Mouse (Mus musculus) heart, adult 9 months (tissue): Measurements from ENCODE around the gene Fgfr2.
A peak's percentile ranks its signal among the peaks of the same experiment; 100 is the strongest.
"Not testable (repeated sequence)": the region's sequence is repeated elsewhere in the genome, so short reads cannot be mapped to it uniquely, and the experiment has no call there.

Experiments
- DNase-seq, 2 experiments: peaks; one replicate each; pipeline ENCODE4 v3.0.0; 2022; ENCODE audit warnings: low spot score in 2 of 2

Fgfr2 gene

DNA sequence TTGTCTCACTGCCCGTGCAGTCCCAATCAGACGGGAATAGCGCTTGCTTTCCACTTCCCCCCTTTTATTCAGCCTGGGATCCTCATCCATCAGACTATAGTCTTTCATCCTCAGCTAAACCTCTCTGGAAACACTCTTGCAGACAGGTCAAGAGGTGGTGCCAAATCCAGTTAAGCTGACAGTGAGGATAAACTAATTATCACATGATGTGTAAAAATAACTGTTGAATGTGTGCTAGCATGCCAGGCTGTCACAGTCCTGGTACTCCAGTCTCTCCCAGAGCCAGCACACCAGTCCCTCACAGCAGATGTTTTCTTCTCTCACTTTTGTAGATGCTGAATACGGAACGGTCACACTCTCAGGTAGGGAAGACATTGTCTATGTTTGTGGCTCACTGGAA, 1900.1 kb downstream of the Fgfr2 start:
- peak; percentile 33 to 47 for DNase-seq

DNA sequence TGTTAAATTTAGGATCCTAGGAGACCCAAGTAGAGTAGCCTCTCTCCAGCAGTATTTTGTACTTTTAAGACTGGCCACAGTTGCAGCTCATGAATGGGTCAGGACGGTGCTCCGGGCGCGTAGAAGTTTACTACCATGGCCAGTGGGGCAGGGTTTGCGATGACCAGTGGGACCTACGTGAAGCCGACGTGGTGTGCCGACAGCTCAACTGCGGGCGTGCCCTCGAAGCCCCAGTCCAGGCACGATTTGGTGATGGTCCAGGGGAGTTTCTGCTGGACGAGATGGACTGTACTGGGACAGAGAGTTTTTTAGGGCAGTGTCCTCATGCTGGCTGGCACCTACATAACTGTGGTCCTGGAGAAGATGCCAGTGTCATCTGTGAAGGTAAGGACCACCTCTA, 1935.2 kb downstream of the Fgfr2 start:
- no peak for DNase-seq

DNA sequence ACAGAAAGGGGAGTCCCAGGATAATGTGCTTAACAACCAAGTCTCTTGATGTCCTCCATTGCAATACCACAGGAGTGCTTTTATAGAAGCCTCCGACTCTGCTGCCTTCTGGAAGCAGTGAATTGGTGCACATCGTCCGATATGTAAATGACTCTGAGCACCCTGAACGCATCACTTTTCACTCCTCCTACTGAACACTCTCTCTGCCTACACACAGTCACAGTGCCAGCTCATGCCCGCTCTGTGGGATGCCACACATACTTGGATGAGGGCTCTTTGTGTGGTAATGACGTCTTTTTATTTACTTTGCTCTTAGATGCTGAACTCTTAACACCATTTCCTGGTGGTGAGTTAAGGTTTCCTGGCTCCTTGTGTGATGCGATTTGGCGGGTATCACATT, 1936.1 kb downstream of the Fgfr2 start:
- DNase-seq: no peak

DNA sequence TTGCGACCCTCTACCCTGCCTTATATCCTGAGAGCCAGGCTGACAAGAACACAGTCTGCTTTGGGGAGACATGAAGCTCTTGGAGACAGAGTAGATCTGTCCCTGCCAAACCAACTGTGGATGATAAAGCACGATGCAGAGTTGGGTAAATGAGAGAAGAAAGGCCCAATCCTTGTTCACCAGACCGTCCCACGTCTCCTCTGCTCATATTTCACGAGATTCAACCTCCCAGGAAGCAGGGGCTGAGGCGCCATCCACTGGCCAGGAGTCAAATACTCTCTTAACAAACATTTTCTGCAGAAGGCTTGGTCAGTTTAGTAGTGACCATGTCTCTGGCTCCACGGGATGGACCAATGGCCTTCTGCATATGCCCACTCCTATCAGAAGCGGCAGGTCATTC, 1938.8 kb downstream of the Fgfr2 start:
- DNase-seq: no peak

DNA sequence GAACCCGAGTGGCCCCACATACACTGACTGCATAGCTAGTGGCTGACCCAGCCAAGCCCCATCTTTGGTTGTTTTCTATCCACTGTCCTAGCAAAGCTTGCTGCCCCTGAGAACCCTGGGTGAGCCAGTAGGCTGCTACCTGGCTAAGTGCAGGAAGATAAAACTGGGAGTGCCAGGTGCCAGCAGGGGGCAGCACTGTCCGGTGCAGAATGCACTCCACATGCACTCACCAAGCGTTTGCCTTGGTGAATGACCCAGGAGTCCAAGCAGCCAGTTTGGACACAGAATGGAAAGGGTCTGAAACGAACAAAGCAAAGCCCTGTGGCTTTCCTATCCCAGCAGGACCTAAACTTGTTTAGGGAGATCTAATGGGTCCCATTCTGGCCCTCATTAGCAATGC, 1940.5 kb downstream of the Fgfr2 start:
- peak in 1 of 2 experiments; percentile 6 for DNase-seq

DNA sequence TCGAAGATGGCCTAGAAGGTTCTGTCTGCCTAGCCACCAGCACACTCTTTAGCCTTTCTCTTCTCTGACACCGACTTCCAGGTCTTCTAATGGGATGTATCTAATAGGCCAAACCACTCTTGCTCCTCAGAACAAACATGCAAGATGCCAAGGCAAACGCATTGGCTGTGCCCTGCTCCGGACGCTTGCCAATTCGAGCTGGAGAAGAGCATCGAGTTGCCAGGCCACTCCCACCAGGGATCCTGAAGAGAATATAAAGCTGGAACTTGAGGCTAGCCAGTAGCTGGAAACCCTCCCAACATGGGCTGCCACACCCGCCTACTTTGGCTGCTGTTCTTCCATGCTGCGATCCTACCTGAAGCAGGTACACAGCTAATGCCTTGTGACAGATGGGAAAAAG, 1949.0 kb downstream of the Fgfr2 start, which contains the start of gene 5430419D17Rik:
TSS of gene 5430419D17Rik (plus strand) at position 282 of the 400 bp plus-strand sequence.
- DNase-seq: no peak

DNA sequence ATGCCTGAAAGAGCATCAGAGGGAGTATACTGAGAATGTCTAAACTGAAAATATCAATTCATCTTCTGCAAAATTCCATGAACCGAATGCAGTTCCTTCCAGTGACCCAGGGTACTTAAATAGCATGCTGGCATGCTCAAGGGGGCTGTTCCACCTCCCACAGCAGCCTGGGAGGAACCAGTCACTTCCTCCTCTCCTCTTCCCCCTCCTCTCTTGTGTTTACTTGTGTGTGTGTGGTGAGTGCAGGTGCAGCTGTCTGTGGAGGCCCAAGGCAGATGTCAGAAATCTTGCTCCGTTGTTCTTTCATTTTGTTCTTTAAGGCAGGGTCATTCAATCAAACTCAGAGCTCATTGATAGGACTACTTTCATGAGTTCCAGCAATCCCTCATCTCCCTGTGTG, 1954.1 kb downstream of the Fgfr2 start:
- DNase-seq: no peak

DNA sequence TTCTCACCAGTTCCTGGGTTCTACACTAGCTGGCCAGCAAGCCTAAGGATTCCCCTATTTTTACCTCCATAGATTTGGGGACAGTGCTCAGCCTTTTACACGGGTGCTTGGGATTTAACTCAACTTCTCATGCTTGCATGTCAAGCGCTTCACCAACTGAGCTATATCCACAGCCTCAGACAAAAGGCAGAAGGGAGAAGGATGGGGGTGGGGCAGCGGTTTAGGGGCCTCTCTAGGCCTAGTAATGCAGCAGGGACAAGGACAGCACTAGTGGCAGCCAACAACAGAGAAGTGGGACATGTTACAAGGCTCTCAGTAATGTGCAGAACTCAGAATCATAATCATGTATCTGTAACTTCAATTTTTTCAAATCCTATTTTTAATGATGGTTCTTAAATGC, 1955.4 kb downstream of the Fgfr2 start:
- DNase-seq: no peak

DNA sequence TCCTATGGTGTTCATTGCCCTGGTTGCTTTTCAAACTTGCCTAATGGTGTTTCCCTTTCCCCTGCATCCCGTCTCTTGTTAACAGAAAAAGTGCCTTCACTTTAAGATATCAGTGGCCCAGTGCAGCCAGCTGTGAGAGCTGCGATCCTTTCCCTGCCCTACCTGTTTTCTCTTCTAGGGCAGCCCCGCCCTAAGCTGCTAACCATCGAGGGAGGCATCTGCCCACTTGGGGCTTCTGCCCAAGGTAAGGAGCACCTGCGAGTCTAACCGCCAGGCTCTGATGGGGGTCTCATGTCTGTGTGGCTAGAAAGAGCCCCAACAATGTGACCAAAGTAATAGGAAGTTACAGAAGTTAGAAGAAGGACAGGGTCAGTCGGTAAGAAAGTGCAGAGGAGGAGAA, 1960.9 kb downstream of the Fgfr2 start:
- DNase-seq: no peak

DNA sequence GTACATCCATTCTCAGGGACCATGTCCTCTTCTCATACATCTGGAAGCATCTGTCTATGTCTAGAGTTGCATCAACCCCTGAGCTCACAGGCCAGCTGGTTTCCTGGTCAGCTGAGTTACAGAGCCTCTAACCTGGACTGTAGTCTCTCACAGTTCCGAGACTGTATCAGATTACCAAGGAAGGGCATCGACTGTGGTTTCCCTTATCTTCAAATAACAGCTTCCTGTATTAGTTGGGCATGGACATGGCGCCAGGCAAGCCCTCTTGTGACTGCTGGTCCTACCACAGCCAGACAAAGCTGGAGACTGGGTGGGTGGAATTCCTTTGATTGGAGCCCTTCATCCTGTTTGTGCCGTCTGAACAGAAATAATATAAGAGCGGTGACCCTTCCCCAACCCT, 1970.1 kb downstream of the Fgfr2 start:
- no peak for DNase-seq

DNA sequence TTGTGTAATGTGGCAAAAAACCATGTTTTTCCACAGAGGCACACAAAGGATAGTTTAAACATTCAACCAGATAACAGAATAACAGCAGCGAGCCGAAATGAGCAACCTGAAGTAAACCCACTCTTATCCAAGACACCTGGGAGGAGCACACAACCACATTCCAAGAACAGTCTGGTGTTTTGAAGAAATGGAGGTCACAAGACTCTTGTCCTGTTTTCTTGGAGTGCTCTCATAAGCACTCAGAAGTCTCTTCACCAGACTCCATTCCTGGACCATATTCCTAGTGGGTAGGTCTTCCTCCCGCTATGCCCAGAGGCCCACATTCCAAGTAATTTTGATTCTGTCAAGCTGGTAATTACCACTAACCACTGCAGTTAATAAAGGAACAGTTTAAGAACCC, 1973.0 kb downstream of the Fgfr2 start:
- DNase-seq: no peak

DNA sequence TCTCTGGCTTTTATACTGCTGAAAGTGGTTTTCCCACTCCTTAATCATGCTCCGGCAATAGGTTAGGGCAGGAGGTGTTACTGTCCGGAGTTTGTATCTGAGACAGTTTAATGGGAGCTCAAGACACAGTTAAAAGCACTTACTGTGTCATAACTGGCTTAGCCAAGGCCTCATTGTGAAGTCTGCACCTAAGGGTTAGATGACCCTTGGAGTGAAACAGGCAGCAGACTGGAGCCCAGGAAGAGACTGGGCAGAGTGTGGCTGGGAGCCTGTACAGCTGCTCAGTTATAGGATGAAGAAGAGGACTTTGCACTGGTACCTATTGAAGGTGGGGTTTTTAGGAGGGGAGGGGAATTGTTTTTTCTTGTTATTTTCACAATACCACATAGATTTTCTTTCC, 1976.9 kb downstream of the Fgfr2 start, which contains the start of gene 4933402N03Rik:
TSS of gene 4933402N03Rik (minus strand) at position 101 of the 400 bp plus-strand sequence.
- no peak for DNase-seq

DNA sequence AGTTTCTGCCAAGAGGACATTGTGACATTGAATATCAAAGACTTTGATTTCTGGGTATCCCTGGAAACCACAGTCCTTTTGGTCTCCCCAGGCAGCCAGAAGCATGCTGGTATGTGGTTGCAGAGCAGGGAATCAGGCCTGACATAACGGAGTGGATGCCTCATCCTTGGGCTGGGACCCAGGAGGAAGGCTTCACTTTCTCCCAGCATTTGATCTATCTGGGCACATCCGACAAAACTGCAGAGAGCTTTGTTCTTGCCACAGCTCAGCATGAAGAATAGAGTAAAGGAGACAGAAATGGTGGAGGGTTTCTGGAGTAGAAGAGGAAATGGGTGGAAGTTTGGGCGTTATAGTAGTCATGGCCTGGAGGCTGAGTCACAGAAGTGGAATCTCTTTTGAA, 1990.0 kb downstream of the Fgfr2 start:
- DNase-seq: no peak

DNA sequence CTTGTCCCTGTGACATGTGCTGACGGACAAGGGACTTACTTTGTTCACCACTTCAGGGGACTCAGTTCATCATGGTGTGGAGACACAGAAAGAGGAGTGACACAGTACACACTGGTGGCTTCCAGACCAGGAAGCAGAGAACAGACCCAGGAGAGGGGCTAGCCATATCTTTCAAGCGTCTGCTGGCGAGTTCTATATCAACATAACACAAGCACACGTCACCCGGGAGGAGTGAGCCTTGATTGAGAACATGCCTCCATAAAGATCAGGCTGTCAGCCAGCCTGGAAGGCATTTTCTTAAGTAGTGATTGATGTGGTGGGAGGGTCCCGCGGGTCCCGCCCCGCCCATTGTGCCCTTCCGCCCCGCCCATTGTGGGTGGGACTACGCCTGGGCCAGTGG, 1993.1 kb downstream of the Fgfr2 start:
- DNase-seq: no peak

DNA sequence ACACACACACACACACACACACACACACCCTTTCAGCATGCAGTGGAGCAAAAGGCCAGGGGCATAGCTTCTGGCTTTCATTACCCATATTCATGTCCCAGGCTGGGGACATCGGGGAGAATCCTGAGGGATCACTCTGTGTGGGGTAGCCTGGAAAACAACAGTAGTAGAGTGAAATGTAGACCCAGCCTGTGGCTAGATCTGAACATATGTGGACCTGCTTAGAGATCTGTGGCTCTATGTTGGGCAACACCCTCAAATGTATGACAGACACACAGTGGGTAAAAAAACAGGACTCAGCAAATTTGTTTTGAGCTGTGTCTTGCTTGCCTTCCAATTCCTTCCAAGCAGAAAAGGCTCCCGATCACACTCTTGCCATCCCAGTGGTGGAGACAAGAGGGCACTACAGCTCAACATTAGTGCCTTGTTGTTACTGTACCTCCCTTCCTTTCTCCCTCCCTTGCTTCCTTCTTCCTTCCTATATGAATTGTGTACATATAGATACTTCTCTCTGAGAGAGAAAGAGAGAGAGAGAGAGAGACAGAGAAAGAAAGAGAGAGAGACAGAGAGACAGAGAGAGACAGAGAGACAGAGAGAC, 2000.8 kb downstream of the Fgfr2 start:
- DNase-seq: no peak

DNA sequence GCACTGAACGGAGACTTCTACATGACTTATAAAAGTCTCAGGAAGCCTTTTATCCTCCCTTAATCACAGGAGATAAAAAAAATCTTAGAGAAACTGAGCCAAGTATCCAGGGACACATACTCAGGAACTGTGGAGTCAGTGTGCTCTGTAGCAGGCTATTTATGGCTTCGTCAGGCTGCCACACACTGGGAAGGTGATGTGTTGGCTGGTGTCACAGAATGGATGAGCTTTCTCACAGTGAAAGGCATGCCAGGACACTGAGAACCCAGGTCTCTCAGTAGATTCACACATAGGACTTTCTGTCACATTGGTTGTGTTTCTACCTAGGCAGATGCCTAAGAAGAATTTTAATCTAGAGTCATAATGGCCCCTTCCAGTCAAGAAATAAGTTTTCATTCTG, 2008.7 kb downstream of the Fgfr2 start:
- peak in 1 of 2 experiments; percentile 3 for DNase-seq

DNA sequence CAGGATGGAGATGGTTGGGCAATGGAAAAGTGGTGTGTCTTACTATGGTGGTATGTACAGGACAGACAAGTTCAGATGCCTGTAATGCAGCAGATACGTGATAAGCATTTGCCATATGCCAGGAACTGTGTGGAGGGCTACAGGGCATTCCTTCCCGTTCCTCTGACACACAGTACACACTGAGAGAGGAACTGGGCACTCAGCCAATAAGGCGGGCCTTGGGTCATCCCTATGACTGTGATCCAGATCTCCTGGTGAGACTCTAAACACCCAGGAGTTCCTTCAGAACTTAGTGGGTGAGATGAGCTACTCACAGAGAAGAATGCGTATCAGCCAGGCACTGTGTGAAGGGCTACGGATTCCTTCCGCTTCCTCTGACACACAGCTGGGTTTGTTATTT, 2009.5 kb downstream of the Fgfr2 start:
- no peak for DNase-seq

DNA sequence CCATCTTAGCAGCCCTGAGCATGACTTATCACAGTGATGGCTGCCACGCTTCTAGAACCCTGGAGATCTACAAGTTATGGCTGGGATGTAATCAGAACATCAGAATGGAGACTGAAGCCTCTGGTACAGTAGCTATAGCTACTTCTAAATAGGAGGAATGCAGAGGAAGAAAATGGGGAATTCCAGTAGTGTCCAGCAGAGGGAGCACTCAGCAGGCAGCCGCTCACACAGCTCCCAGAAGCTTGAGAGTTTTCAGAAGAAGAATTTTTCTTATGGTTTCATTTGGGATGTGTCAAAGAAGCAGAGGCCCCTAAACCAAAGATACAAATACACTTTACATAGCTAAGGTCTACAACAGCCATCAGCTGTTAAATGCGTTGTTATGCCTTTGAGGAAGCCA, 2010.7 kb downstream of the Fgfr2 start:
- DNase-seq: peak in 1 of 2 experiments; percentile 11

DNA sequence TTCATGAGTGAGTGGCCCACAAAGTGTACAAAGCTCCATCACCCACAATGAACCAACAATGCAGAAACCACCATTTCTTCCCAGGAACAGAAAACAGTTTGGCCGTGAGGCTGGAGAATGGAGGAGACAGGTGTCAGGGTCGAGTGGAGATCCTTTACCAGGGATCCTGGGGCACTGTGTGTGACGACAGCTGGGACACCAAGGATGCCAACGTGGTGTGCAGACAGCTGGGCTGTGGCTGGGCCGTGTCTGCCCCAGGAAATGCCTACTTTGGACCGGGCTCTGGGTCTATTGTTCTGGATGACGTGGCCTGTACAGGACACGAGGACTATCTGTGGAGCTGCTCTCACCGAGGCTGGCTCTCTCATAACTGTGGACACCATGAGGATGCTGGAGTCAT, 2040.7 kb downstream of the Fgfr2 start:
- DNase-seq: not testable (repeated sequence)

DNA sequence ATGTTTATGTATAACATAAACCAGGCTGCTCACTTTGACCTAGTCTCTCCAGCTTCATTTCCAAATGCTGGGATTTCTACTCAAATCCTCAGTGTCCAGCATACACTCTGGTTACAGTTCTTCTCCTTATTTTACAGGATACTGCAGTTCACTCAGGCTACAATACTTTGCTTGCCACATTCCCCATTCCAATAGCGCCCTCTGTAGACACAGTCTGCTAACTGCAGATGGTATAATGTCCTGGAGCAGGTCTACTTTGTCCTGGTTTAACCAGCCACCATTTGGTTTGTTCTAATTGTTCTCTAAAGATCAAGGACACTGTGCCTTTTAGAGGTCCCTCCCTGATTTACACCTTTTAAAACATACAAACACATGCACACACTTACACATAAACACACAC, 2047.2 kb downstream of the Fgfr2 start:
- no peak for DNase-seq

DNA sequence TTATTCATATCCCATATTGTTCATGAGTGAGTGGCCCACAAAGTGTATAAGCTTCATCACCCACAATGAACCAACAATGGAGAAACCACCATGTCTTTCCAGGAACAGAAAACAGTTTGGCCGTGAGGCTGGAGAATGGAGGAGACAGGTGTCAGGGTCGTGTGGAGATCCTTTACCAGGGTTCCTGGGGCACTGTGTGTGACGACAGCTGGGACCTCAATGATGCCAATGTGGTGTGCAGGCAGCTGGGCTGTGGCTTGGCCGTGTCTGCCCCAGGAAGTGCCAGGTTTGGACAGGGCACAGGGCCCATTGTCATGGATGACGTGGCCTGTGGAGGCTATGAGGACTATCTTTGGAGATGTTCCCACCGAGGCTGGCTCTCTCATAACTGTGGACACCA, 2049.1 kb downstream of the Fgfr2 start:
- DNase-seq: not testable (repeated sequence)

DNA sequence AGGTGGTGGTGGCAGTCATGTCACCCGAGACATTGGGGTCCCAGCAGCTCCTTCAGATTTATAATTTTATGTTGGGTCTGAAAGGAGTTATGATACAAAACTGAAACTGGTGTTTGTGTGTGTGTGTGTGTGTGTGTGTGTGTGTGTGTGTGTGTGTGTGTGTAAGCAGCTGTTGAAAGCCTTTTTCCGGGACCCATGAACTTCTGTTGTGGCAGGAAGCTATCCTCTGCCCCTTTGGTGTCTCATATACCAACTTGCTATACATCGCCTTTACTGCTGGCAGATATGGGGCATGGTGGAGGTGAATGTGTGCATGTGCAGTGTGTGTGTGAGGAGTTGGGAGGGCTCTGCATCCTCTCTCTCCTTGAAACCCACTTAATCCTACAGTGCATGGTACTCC, 2049.7 kb downstream of the Fgfr2 start:
- DNase-seq: not testable (repeated sequence)

DNA sequence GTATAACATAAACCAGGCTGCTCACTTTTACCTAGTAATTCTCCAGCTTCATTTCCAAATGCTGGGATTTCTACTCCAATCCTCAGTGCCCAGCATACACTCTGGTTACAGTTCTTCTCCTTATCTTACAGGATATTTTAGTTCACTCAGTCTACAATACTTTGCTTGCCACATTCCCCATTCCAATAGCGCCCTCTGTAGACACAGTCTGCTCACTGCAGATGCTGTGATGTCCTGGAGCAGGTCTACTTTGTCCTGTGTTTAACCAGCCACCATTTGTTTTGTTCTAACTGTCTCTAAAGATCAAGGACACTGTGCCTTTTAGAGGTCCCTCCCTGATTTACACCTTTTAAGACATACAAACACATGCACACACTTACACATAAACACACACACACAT, 2055.0 kb downstream of the Fgfr2 start:
- DNase-seq: peak in 1 of 2 experiments; percentile 4

DNA sequence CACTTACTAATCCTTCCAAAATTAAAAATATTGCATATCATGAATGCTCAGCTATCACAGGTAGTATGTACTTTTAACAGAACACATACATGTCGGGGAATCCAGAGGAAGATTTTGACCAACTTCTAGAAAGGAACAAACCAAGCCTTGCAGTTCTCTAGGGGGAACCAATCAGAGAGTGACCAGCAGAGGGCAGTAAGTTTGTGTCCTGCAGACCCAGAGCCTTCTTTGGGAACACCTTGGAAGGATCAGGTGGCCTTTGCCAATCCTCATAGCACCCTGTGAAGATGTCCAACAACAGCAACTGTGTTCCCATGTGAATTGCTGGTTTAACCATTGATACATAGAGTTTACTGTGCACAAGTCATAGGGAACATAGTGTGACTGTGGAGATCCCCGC, 2060.6 kb downstream of the Fgfr2 start:
- DNase-seq: no peak
